In the genomic region with DNA sequence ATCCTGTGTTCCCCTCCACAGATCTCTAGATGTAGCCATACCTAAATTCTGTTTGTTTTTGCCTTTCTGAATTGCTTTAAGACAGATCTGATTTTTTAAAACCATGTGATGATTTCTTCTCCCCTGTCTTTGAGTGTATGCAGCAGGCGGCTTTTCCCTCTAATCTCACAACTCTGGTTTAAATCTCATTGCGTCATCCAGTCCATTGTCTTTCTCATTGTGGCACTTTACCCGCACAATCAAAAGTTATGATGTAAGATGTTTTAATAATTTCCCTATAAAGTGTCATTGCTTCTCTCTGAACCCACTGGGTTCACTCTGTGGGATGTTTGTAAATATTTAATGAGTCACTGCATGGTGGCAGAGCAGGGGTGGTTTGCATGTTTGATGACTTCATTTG, we compare ENCODE assay signal across 28 mouse cellular contexts. TPM values are rescaled to one million over a fixed set of nuclear protein-coding genes. Genes with fewer than 3 reads are reported as not detected.
DNase-seq lines count a peak whose midpoint lies in the region; ATAC-seq and TF ChIP-seq lines count a peak whose summit lies in the region.
"Had no signal": no experiment of that assay in that cellular context is flagged by ENCODE, and none has a peak within 500 bp of the region (broad histone marks: within the 10 kb centered on the region; RNA-seq: fewer than 3 reads in every experiment).

No protein-coding gene starts in this region.

- H3K9ac ChIP-seq in lung, embryonic 14.5 days: no peak overlapping the region
- H3K9ac ChIP-seq: embryonic facial prominence, embryonic 13.5 days; embryonic facial prominence, embryonic 15.5 days; forebrain, embryonic 12.5 days had no signal

- no peaks in the 10 kb centered on the region for H3K4me1 ChIP-seq in lung, embryonic 14.5 days (ENCODE audit: insufficient read depth)
- H3K4me1 ChIP-seq: embryonic facial prominence, embryonic 13.5 days; embryonic facial prominence, embryonic 15.5 days had no signal

- H3K27me3 ChIP-seq in lung, embryonic 14.5 days (ENCODE audit: insufficient read depth, low read length): no peaks in the 10 kb centered on the region
- H3K27me3 ChIP-seq in myocyte (ENCODE audit: control insufficient read depth, insufficient read depth, insufficient read length): no peaks in the 10 kb centered on the region
- H3K27me3 ChIP-seq: CH12.LX; embryonic facial prominence, embryonic 13.5 days had no signal

- no peak overlapping the region for H3K4me3 ChIP-seq in lung, embryonic 14.5 days (ENCODE audit: low read depth, low read length)
- H3K4me3 ChIP-seq in myocyte: no peak overlapping the region
- H3K4me3 ChIP-seq: embryonic facial prominence, embryonic 13.5 days; embryonic facial prominence, embryonic 15.5 days; erythroblast, embryonic 14.5 days; forebrain, embryonic 10.5 days; forebrain, embryonic 12.5 days had no signal

- no peak overlapping the region for H3K4me2 ChIP-seq in lung, embryonic 14.5 days
- peak overlapping the region; percentile 15 for H3K4me2 ChIP-seq in myocyte (ENCODE audit: low read depth)
- H3K4me2 ChIP-seq: embryonic facial prominence, embryonic 13.5 days; embryonic facial prominence, embryonic 15.5 days; forebrain, embryonic 12.5 days had no signal

- no peak for TF ChIP-seq CTCF in lung, embryonic 14.5 days (IDR thresholded peaks at IDR 0.05; ENCODE audit: low read depth)

- H3ac ChIP-seq in myocyte (ENCODE audit: control insufficient read depth, insufficient read length): no peak overlapping the region

- H3K27ac ChIP-seq in lung, embryonic 14.5 days (ENCODE audit: low read depth): 0 out of 2 replicates have a peak overlapping the region, but pooled peaks have one; percentile 18
- H3K27ac ChIP-seq: embryonic facial prominence, embryonic 13.5 days; embryonic facial prominence, embryonic 15.5 days; forebrain, embryonic 10.5 days; forebrain, embryonic 12.5 days had no signal

- H3K79me2 ChIP-seq in myocyte (ENCODE audit: control insufficient read depth, insufficient read depth): no peaks in the 10 kb centered on the region

- H3K36me3 ChIP-seq in lung, embryonic 14.5 days (ENCODE audit: insufficient read depth): no peaks in the 10 kb centered on the region
- no peaks in the 10 kb centered on the region for H3K36me3 ChIP-seq in myocyte (ENCODE audit: control insufficient read depth, insufficient read depth)
- H3K36me3 ChIP-seq: embryonic facial prominence, embryonic 13.5 days; embryonic facial prominence, embryonic 15.5 days; forebrain, embryonic 10.5 days; forebrain, embryonic 12.5 days; G1E had no signal

- 80% methylated on average over 3 of the region's 3 CpGs for WGBS in lung, embryonic 14.5 days

- DNase-seq in lung, embryonic 14.5 days: peak; percentile 8
- DNase-seq in lung, postnatal 14 days: no peak
- peak; percentile 7 for DNase-seq in 3134 (ENCODE audit: extremely low read depth, insufficient read length, low spot score)
- DNase-seq in 3T3-L1 (ENCODE audit: low read depth, low spot score): peak; percentile 15
- DNase-seq in thymus, postnatal 0 days (ENCODE audit: low spot score): no peak
- DNase-seq in cerebellum, adult 11-12 months: no peak
- DNase-seq: adrenal gland, adult 8-10 months; adrenal gland, postnatal 14 days; adrenal gland, postnatal 36 days; cerebellum, adult 18-20 months; cerebellum, adult 8-10 months; cerebellum, adult 9-11 months; cerebellum, postnatal 14 days; cerebellum, postnatal 36 days; embryo, embryonic 11 days had no signal

- H3K9me3 ChIP-seq in lung, embryonic 14.5 days (ENCODE audit: low read depth, low read length): no peaks in the 10 kb centered on the region
- H3K9me3 ChIP-seq: embryonic facial prominence, embryonic 15.5 days; forebrain, embryonic 10.5 days; forebrain, embryonic 12.5 days had no signal

- no peak for ATAC-seq in lung, embryonic 14.5 days (ENCODE audit: insufficient read depth)
- ATAC-seq: activated CD4-positive, CD25-positive, alpha-beta regulatory T cell, adult 4 months; CD4-positive, CD25-positive, alpha-beta regulatory T cell, adult 4 months; forebrain, embryonic 14.5 days; forebrain, embryonic 16.5 days; Patski had no signal

- no peak for TF ChIP-seq POLR2A in myocyte (IDR thresholded peaks at IDR 0.05; ENCODE audit: insufficient read length, low read depth)

TF ChIP-seq in myocyte, 11 proteins besides CTCF, POLR2A, EP300 and RAD21:
- TF ChIP-seq E2F4 (IDR thresholded peaks at IDR 0.05; ENCODE audit: insufficient read depth): no peak
- peak; percentile 78 for TF ChIP-seq CEBPB (IDR thresholded peaks at IDR 0.05; ENCODE audit: insufficient read depth, poor library complexity, severe bottlenecking)
TF ChIP-seq in myocyte: peak in this region for 1.

RNA-seq across cellular contexts. Expression of gene Sox14, which starts 36.6 kb away (rescaled TPM):
- polyA plus RNA-seq in lung, embryonic 14.5 days (2014; fragmentation: Nextera tagmentation; extraction: Ambion mirVana): 0.09 TPM in 1 of 2 replicates, not detected in the other
- not detected for polyA plus RNA-seq in myocyte (2012; fragmentation: generic; extraction: Trizol)
- not detected in 2 replicates for polyA plus RNA-seq in thymus, postnatal 0 days (2015; fragmentation: Nextera tagmentation; extraction: Ambion mirVana)
- polyA plus RNA-seq: activated CD4-positive, CD25-positive, alpha-beta regulatory T cell, adult 4 months; CD4-positive, CD25-positive, alpha-beta regulatory T cell, adult 4 months; erythroblast, embryonic 14.5 days; G1E; Patski had no signal

Comparison
In these comparisons a context has a peak if more than half of its experiments do, and no peak if none do; other contexts are left out.
1. DNase-seq: peak in lung, embryonic 14.5 days (single experiment), 3134 (single experiment) and 3T3-L1 (single experiment); none in lung, postnatal 14 days (single experiment), thymus, postnatal 0 days (single experiment) and cerebellum, adult 11-12 months (single experiment).